Mouse (Mus musculus) left cerebral cortex, postnatal 4 days (tissue): ENCODE measurements around the gene Ahcy. TPM values are rescaled to one million over a fixed set of nuclear protein-coding genes. Genes with fewer than 3 reads are reported as not detected.
"Not testable (repeated sequence)": the region's sequence is repeated elsewhere in the genome, so short reads cannot be mapped to it uniquely, and the experiment has no call there.

Experiments used
- DNase-seq: peaks from one replicate; pipeline ENCODE4 v3.0.0-alpha.2; 2022
- intact Hi-C: fragments of 180-260 bp; cut with DNase I; formaldehyde crosslinking; loops from one replicate; pipeline ENCODE4 v1.15.1; 2025
- total RNA-seq, 2 experiments: library from RNA; stranded (reverse); gene quantifications; 2 replicates each; pipeline ENCODE4 v1.2.3; 2021

Ahcy gene
- total RNA-seq, 2 experiments from 2014 or later, result 22.0 to 23.0 TPM

DNA sequence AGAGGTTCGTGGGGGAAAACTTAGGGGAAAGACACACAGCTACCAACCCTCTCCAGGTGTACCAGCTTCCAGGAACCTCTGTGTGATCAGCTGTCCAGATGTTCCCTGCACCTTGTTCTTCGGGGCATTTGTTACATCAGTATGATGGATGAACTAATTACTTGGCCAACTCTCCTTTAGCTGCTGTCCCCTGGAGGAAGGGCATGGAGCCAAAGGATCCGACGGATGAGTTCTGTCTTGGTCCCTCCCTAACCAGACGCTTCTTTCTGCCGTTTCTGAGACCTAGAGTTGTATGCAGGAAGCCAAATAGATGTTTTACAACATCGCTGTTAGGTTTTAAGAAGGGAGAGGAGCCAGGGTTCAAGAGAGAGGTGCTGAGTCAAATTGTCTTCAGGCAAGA is 43.5 kb downstream of the Ahcy start:
- peak; percentile 50 for DNase-seq
- intact Hi-C loops, result no loop called here

DNA sequence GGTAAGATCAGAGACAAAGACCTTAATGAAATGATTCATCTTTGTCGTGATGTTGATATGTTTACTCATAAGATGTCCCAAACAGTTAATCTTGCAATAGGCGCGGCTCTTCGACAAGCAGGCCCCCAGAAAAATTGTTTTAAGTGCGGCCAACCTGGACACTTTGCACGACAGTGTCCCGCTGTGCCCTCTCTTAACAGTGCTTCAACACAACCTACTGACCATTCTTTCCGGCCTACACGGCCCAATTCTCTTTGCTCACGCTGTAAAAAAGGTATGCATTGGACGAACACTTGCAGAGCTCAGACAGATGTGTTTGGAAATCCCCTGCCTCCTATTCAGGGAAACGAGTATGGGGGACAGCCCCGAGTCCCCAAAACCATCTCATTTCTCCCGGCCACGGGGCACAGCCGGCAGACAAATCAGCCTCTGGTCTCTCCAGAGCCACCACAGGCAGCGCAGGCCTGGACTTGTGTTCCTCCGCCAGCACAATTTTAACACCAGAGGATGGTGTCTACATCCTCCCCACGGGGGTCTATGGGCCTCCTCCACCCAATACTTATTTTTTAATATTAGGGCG is 54.0 kb downstream of the Ahcy start:
- DNase-seq, intact Hi-C loops: not testable (repeated sequence)

DNA sequence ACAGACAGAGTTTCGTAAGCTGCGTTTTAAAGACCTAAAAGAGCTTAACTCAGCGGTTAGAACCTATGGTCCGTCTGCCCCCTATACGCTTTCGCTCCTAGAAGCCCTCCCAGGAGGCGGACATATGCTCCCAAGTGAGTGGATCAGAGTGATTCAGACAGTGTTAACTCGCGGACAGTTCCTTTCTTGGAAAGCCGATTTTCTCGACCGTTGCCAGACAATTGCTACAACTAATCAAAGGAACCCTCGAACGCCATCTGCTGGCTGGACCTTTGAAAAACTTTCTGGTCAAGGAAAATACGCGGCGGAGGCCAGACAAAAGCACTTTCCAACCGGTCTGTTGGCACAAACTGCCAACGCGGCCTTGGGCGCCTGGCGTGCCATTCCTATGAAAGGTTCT is 54.6 kb downstream of the Ahcy start:
- intact Hi-C loops, result no loop called here
- DNase-seq, result peak; percentile 95

DNA sequence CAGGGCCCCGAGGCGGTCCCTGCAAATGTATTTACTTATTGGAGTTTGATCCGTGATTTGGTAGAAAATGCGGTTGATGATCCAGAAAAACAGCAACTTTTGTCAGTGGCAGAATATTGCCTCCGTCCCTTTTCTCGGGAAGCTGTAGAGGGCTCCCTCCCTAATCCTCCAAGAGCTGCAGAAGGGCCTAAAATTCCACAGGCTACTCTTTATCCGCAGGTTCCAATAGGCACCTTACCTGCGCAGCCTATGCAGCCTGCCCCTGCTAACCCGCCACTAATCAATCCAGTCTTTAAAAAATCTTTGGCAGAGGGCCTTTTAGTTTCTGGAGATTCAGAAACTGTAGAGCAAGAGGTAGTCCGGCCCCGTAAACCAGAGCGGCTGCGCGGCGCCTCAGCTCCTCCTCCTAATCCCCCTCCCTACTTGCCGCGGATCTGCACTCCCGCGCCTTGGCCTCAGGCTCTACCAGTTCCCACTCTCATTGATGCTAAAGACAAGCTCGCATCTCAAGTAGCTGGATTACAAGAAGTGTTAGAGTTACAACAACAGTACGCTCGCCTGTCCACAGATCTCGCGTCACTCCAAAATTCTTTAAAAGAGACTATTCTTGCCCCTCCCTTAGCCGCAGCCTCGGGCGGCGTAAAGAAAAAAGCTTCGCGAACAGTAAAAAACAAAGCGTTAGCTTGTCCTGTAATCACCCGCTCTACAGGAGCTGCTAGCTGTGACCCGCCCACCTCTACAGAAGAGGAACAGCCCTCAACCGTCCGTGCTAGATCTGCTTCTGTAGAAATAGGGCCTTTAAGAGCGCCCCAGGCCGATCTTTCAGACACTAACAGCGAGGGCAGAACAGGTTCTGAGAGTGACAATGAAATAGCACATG is 55.3 kb downstream of the Ahcy start:
- DNase-seq, result peak; percentile 78
- intact Hi-C loops, result no loop called here

DNA sequence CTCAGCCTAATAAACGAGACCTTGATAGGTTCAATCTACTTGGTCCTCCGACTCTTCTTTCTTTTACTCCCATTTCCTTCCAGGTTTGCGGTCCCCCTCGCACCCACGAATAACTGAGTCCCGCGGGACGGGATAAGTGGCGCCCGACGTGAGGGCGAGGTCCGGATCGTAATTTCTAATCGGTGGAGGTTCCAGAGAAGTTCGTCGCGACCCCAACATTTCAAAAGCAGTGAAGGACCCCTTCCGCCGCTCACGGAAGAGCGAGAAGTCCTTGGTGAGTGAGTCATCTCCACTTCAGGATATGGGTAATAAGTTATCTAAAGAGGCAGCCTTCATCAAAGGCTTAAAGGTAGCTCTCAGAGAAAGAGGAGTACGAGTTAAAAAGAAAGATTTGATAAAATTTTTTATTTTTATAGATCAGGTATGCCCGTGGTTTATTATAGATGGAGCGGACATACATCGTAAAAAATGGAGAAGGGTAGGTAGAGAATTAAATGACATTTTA is 56.0 kb downstream of the Ahcy start, which contains the start of gene Gm14226:
Gene Gm14226, plus strand, starts transcription at position 16 of the 505 bp plus-strand sequence.
- DNase-seq, intact Hi-C loops: not testable (repeated sequence)

DNA sequence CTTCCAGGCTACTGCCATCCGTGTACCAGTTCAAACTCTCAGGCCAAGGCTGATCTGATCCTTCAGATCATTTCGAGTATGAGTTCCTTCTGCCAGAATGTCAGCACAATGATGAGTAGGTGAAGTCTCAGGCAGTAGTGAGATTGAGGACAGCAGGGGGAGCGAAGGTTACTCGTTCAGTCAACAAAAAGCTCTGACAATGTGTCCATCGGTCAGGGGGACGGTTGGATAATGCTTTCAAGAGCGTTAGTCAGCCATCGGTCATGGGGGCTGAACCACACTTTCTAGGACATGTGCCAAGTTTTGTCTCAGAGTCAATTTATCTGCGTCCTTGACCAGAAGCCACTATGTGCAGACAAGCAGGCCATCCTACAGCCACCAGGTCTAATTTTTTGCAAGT is 57.5 kb downstream of the Ahcy start:
- intact Hi-C loops, DNase-seq: not testable (repeated sequence)

DNA sequence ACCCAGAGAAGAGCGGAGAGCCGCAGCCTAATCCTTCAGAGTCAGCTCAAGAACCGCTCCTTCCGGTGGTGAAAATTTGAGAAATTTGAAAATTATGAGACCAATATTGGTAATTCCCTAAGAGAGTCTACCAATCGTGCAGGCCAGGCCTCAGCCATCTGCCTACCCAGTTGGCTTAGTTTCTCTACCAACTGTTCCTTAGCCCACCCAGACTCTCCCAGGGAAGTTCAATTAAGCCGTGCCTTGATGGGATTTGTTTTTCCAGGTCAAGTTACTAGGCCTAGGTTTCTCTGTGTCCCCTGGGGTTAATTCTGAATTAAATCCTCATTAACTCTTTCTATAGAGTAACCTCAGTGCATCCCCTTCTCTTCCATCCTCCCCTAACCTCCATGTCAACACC is 61.3 kb downstream of the Ahcy start:
- intact Hi-C loops, result no loop called here
- DNase-seq, result peak; percentile 33

DNA sequence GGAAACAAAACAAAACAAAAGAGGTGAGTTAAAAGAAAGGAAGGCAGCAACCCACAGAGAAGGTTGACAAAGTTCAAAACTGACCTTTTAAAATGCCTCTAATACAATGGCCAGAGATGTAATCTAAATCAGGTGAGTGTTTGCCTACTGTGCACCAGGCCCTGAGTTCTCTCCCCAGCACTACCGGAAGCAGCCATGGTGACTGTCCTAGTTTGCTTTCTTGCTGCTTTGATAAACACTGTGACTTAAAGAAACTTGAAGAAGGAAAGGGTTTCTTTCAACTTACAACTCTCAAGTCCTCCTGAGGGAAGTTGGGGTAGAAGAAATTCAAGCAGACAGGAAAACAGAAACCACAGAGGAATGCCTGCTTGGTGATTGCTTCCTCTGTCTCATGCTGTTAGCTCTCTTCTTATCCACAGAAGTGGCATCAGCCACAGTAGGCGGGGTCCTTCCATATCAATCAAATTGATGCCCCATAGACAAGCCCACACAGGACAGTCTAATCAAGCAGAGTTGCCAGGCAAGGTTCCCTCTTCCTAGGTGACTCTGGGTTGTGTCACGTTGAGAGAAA is 63.1 kb downstream of the Ahcy start:
- intact Hi-C loops, result no loop called here
- no peak for DNase-seq

Other genes starting within 250 kb of the Ahcy start
- gene Eif2s2, start 181.6 kb downstream of the Ahcy start, total RNA-seq, result 10 to 100 TPM; 94.1 to 99.9 TPM
- gene Gm14226, start 56.2 kb downstream of the Ahcy start, total RNA-seq, result under 1 TPM; 0.24 to 0.30 TPM
- 10 to 100 TPM; 39.0 to 43.4 TPM for gene Itch, start 59.0 kb upstream of the Ahcy start, total RNA-seq
- 100 to 1,000 TPM; 348 to 360 TPM for gene Dynlrb1, start 162.0 kb upstream of the Ahcy start, total RNA-seq
- gene Map1lc3a, start 201.8 kb upstream of the Ahcy start, total RNA-seq, result 100 to 1,000 TPM; 362 to 374 TPM